Mouse (Mus musculus) granulocyte monocyte progenitor cell, adult 5-6 weeks (primary cell): ENCODE measurements at regions not wholly inside any gene's neighbourhood (a gene's known extent, or its start where the extent isn't known, plus 50 kb on each side); places are given as distances from the start of the nearest gene placed in this dataset.

ENCODE experiments used
- ATAC-seq: replicated peaks from 2 replicates; pipeline ENCODE4 v1.8.0; 2016; ENCODE audit warnings: mild to moderate bottlenecking, moderate TSS enrichment, inconsistent platforms; ENCODE audit not compliant: poor library complexity, severe bottlenecking

DNA sequence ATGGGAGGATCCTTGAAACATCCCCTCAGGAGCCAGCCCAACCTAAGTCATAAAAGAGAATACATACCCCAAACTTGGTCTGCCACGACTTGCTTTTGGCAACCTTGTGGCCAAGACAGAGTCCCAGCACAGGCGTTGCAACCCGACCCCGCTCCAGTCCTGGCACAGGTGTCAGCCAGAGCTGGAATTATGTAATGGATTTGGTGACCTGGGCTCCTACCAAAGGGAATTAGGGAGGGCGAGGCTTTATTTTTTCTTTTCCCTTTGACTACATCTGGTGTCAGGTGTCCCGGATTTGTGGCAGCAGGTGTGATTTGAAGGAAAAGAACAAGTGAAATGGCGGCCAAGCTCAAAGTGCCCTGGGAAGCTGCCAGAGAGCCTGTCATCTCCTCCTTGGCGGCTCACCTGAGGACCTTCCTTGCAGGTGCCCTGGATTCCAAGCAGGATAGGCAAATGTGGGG, 212.9 kb downstream of the Mef2c start:
- no peak for ATAC-seq

DNA sequence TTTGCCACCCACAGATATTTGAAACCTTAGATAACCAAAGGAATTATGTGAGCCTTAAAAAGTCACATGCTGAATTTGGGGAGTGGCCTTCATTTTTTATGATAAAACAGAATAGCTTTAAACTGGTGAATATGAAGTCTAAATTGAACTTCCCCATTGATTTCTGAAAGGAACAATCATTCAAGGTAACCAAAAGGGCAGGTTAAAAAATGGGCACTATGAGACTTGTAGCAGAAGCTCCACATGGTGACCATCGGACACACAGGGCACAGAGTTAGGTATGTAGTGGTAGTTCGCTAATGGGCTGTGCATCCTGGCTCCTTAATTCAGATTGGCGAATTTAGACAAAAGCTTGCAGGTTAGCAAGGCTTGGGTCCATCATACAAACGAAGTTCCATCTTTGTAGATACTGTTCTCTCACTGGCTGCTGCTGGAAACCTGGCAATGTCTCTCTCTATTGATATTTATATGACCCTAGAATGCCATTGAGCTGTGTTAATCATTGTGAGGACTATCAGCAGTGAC, 213.9 kb downstream of the Mef2c start:
- ATAC-seq, result no peak

DNA sequence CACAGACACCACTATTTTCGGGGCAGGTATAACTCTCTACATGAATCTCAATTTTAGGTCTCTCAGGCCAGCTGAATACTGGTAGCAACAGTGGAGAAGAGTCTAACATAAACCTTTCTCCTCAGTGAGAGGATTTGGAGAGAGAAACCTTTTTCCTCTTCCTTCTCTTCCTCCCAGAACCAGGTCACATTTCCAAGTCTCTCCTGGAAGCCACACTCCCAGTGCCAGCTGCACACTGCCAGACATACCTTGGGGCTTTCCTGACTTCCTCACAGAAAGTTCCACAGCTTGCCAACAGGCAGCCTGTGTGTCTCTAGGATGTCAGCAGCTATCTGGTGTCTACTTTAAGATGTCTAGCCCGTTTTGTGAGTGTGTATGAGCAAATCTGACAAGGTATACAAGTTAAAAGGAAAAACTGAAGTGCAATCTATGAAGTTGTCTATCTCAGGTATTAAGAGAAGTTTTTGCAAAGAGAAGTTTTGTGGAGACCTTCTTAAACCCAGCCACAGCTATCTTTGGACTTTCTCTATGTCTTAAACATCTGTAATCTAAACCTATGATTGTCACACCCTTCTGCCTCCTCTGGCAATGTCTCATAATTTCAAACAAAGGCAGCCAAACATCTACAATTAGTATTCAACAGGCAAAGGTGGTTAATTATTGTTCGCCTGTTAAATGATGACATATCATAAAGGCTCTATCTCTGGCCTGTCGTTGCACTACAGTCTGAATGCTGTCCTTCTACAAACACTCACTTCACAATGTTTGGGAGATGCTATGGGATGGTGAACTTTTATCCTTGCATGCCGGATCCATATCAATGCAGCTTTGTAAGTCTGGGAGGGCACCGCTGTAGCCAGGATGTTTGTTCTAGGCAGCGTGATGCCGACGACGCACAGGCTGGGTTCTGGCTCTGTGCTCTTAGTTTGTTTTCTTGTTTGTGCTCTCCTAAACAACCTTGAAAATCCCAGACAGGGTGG, 214.9 kb downstream of the Mef2c start:
- no peak for ATAC-seq

DNA sequence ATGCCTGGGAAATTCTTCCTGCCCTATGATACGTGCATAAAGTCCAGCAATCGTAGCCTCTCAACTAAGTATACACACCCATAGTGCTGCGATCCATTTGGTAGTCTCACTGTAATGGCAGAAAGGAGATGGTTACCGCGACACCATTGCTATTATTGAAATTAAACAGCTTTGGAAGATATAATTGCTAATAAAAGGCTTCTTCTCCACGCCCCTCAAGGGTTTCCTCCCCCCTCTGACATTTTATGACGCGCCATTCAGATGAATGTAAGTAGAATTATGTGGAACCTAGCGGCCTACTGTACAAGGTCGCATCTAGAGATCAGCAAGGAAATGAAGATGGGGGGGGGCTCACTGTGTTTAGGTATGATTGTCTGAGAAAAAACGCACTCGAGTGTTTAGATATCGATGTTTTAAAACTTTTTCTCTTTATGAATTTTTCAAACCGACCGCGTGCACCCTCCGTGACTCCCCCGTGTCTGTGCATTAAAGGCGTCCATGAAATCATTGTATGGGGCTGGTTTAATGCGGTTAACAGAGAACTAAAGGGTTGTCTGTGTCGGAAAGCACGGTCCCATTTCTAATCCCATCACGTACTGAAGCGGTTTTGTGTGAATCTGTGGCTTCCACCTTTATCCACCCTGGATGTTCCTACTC, 215.9 kb downstream of the Mef2c start:
- no peak for ATAC-seq

DNA sequence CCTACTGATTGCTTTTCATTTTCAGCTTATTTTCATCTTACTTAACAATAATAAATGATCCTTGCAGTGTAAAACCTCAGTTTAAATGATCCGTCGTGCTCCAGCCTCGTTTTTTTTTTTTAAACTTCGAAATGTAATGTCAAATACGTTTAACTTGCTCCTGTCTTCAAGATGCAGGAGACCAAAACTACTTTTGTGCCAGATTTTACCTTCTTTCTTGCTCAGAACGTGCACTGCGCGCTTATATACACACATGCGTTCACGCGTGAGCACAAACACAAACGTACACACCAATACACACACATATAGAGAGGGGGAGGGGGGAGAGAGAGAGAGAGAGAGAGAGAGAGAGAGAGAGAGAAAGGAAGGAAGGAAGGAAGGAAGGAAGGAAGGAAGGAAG, 216.5 kb downstream of the Mef2c start:
- ATAC-seq, result no peak

DNA sequence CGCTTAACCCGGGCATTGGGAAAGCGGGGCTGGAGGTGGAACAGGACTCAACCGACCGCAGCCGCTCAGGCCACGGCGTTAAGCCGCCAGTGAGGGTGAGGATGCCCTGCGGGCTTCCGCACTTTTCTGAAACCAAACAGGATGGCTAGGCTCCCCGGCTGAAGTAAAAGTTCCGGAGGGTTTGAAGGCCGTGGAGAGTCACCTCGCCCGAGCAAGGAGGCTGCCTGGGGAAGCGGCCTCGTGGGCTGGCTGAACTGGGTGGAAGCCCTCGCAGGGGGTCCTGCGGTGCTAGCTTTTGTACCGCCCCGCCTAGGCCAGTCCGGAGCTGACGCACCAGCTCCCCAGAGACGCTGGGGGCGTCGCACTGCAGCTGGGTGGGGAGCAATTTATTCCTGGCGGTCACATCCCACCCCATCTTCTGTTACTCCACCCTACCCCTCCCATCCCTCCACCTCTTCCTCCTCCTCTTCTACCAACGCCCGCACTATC, 217.1 kb downstream of the Mef2c start:
- peak; percentile 56 for ATAC-seq

DNA sequence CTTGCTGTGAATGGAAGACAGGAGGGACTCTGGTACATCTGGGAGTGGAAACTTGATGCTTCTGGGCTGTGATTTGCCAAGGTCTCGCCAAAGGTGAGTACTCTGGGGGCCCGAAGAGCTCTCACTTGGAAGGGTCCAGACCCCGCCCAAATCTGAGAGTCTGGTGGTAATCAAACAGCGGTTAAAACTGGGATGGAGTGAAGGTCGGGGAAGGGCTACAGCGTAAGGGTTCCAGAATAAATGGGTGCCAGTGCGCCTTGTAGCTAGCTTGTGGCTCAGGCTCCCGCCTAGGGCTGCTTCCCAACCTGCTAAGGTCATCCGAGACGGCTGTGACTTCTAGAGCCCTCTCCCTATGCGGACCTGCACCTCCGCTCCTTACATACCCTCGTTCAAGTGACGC, 217.7 kb downstream of the Mef2c start:
- no peak for ATAC-seq

DNA sequence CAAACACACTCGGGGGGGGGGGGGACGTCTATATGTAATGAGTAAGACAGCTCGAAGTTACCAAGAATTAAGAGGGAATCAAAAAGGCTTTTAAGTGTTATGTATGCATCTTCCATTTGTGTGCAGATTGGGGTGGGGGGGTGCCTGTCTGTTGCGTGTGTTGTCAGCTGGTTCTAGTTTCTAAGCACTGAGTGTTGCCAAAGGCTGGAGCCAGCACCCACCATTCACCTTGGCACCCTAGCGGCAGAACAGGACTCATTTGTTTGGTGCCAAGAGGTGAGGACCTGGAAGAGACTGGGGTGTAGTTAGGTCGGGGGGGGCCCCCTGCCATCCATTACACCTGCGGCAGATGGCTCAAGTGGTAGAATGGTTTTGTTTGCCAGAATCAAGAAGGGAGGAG, 218.4 kb downstream of the Mef2c start:
- no peak for ATAC-seq

DNA sequence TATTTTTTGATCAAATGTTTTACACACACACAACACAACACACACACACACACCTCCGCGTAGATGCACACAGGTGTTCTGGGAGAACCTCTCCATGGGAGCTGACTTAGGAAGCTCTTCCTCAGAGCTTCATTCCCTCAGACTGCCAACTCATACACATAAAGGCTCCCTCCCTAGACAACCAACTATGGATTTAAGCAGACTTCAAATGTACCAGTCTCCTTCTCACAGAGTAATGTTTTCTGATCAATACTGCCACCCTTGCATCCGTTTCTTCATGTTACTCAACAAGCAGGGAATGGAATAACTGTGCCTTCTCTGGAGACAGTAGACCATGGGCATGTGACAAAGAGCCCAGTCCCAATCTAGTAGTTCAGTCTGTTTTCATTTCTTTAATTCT, 219.0 kb downstream of the Mef2c start:
- ATAC-seq, result no peak

DNA sequence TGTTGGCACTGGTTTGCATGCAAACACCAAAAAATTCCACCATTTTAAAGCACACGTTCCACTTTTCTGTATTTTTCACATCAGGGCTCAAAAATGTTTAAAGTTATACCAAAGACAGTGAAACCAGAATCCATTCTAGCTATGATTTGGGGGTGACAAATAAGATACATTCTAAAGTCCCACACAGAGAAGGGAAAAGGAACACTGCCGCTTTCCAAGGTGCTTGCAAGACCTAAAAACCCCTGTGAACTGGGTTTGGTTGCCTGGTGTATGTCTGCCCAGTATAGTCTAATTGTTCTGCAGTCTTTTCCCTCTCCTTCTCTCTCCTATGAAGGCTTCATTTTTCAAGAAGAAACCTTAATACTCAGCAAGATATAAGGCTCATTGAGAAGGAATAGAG, 219.6 kb downstream of the Mef2c start:
- ATAC-seq, result no peak

DNA sequence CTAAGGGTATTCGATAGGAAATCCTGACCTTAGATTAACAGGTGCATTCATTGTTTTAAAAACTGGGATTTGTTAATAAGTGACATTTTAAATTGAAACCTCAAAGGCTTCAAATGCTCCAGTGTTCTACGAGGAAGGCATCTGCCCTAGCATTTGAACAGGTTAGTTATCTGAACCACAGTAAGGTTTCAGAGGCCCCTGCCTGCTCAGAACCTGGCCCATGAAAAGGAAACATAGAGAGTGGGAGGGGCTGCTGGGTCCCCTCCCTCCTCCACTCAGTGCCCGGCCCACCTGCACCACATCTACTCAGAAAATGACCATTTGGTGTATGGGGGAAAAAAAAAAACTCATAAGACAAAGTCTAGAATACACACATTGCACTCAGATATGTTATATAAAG, 220.4 kb downstream of the Mef2c start:
- ATAC-seq, result no peak

DNA sequence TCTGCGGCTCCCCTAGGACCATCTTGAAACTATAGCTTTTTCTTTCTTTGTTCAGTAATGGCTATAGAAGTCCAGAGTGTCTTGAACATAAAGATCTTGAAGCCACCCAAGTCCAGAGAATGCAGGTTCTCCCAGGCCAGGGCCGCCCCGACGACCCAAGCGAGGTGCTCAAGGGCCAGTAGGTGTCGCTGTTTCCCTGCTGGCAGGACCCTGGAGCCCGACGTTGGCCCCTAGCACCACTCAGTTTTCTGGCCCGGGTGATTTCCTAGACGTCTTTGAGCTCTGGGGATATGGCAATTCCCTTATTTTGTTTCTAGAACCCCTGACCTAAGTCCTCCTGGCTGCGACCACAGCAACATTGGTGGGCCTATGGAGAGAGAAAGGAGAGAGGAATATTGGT, 221.2 kb downstream of the Mef2c start:
- peak; percentile 71 for ATAC-seq

DNA sequence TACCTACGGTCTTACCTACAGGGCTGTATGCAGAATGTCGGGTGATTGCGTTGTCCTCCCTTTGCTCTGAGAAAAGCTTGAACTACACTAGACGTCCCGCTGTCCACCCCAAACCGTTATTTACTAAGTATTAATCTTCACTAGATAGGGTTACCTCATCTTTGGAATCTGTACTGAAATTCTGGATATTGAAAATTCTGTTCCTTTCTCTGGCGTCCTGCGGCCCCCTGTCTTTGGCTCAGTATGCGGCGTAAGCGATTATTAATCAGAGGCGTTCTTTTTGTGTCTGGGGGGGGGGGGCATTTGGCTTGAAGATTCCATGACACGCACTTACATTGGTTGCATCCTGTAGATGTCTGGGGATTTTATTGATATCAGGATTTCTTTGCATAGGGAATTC, 222.0 kb downstream of the Mef2c start:
- ATAC-seq, result no peak

DNA sequence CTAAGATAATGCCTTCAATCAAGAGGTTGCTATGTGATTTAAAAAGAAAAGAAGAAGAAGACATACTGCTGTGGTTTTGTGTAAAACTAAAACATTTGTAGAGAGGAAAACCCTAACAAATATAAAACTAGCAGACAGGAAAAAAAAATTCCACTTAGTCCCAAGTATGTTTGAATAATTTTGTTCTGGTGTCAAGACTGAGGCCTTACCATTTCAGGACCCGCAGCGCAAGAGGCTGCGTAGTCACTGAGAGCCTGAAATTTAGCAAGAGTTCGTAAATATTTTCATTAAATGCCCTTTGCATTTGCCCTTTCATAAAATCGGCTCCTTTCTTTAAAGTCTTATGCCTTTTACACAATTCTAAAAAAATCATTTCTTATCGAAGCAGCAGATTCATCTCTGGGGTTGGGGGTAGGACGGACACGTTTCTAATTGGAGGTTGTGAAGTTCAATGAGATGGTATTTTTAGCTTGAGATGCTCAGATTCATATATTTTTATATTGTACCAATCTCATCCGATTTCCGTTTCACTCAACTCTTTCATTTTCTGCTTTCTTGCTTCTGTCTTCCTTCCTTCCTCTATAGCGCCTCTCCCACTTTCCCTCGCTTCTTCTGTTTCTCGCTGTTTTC, 222.6 kb downstream of the Mef2c start:
- ATAC-seq, result no peak

DNA sequence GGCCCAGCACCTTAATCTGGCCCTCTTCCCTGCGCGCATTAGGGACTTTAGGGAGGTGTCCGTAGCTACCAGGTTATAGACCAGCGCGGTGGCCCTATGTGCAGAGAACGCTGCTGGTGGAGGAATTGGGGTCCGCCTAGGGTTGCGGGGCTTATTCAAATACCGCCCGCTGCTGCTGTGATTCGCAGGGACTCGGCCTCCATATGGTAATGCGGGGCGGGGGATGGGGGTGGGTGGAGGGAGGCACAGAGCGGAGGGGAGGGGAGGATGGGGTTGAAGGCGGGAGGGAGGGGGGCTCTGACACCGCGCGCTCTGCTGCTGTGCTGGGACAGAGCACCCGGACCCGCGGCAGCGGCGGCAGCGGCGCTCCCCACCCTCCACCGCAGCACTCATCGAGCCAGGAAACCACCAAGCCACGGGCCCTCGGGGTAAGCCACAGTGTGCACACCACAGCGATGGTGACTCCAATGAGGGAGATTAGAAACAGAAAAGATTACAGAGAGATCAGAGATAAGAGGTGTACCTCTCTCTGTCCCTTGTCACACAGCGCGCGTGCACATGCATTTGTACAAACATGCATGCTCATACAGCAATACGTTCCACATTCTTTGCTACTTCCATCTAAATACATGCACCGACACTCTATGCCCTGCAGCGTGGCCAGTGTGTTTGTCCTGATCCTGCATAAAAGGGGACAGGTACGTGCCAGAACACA, 223.4 kb downstream of the Mef2c start:
- ATAC-seq, result peak; percentile 11; the same call in 1 of the 2 replicates

DNA sequence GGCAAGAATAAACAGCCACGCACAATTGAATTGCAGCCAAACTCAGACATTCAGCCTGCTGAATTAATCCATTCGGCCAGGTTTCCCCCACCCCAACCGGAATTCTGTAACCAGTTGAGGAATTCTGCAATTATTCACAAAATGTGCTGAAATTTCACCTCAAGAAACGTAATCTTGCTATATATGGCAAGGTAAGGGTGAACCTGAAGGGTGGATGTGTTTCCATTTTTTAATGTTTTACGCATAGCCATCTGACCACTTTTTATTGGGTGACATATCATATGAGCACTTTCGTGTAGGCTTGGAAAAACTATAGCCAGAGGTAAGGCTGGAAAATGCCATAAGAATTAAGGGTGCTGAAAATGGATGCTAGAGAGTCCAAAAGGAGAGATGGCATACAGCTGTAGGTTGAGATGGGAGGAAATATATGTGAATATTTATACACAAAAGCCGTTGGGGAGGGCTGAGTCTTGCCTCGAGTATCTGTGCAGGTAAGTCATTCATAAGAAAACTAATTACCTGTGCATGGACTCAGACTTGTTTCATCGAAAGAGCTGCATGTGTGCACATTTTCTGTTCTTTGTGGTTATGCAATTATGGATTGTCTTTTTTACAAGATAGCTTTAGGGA, 224.0 kb downstream of the Mef2c start:
- ATAC-seq, result no peak

DNA sequence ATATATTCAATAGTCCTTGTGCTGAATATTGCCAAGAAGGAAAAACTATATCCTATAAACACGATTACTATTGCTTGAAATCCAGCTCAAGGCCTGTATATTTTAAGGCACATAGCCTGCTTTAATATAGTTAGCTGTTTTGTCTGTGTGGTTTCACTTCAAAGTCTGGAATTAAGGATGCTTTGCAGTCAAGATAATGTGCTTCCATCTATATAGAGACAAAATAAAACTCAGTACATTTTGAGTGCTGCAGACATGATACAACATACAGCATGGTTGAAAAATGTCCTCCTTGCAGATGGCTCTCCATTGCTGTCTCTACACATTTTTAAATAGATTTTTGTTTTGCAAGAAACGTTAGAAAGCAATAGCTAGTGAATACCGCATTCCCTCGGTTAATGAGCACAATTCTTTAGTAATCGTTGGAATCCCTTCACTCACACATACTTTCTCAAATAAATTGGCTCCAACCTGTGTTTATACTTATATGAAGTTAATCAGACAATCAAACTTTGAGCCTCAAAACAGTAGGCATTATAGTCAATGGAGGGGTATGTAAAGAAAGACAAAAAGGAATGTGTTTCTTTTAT, 224.7 kb downstream of the Mef2c start:
- no peak for ATAC-seq

DNA sequence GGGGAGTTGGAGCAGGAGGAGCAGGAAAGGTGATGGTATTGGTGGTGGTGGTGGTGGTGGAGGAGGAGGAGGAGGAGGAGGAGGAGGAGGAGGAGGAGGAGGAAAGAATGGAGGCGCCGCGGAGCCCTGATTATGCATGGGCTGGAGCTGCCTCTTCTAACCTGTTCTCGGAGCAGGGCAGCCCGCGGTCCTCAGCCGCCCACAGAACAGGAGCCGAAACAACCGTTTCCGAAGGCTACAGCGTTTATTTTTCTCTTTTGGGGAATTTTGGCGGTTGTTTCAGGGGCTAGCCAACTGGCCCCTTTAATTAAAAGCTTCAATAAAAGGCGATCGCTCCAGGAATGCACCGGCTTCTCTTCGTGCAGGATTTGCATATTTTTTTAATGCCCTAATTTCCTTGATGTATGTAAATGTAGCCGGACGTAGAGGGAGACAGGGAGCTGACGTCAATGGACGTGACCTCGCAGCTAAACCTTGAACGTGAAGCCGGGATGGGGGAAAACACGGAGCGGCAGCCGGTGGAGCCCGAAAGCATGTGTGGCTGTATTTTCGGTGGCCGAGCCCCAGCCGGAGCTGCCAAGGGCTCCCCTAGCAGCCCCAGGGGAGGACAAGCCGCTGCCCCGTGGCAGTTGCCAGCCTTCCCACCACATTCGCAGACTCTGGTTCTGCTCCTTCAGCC, 225.6 kb downstream of the Mef2c start:
- ATAC-seq, result peak; percentile 16; the same call in 1 of the 2 replicates
